Comparison of ENCODE assay signal across 12 mouse cellular contexts in the genomic region with DNA sequence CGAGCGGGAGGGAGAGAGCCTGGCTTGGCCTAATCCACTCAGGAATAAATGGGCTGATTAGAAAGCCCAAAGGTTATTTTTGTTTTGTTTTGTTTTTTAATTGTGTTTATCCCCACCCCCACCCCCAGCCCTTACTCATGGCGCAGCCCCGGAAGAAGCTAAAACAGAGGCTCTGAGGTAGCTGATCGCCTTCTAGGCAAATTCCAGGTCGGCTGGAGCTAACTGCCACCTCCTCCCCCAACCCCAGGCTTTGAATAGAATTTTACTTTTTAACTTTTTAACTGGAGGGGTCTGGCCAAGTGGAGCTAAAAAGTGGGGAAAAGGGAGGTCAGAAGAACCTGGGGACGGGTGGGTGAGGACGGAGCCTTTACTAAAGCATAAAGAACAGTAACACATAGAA. TPM values are rescaled to one million over a fixed set of nuclear protein-coding genes. Genes with fewer than 3 reads are reported as not detected.
A peak's percentile ranks its signal among the peaks of the same experiment; 100 is the strongest.
DNase-seq lines count a peak whose midpoint lies in the region; ATAC-seq and TF ChIP-seq lines count a peak whose summit lies in the region.
"Had no signal": no experiment of that assay in that cellular context is flagged by ENCODE, and none has a peak within 500 bp of the region (broad histone marks: within the 10 kb centered on the region; RNA-seq: fewer than 3 reads in every experiment).

No protein-coding gene starts in this region.

- 0 out of 2 replicates have a peak, but pooled peaks cover 4% of the 10 kb centered on the region for H3K9me3 ChIP-seq in heart, embryonic 10.5 days
- H3K9me3 ChIP-seq in lung, embryonic 15.5 days, result no peaks in the 10 kb centered on the region
- H3K9me3 ChIP-seq in liver, embryonic 15.5 days (replicated peaks), result no peaks in the 10 kb centered on the region

- intact Hi-C loops in heart, adult 2 months (cut with DNase I), result no loop called here

- TF ChIP-seq CTCF in heart, adult 2 months (IDR thresholded peaks at IDR 0.05), result no peak
- no peak for TF ChIP-seq CTCF in thymus, adult 2 months (IDR thresholded peaks at IDR 0.05; ENCODE audit: borderline replicate concordance, control insufficient read depth, extremely low read depth, insufficient read depth, low read length, poor library complexity)

- DNase-seq in heart, embryonic 10.5 days (ENCODE audit: low spot score), result no peak
- no peak for DNase-seq in heart, adult 2 months
- DNase-seq in lung, postnatal 25 days (ENCODE audit: low spot score), result no peak
- DNase-seq in thymus, adult 2 months, result no peak
- no peak for DNase-seq in layer of hippocampus, adult 8-10 months (ENCODE audit: low spot score in 2 of 2)
- no peak for DNase-seq in thymus, postnatal 0 days (ENCODE audit: low spot score)

- no peak for TF ChIP-seq EP300 in heart, adult 2 months (IDR thresholded peaks at IDR 0.05; ENCODE audit: insufficient read depth, low read depth, low read length)

- peak overlapping the region; percentile 62 for H3K4me3 ChIP-seq in heart, embryonic 10.5 days
- no peak overlapping the region for H3K4me3 ChIP-seq in heart, adult 2 months
- no peak overlapping the region for H3K4me3 ChIP-seq in lung, embryonic 15.5 days
- H3K4me3 ChIP-seq in liver, embryonic 15.5 days (replicated peaks), result no peak overlapping the region
- H3K4me3 ChIP-seq in thymus, adult 2 months (ENCODE audit: control insufficient read depth, insufficient read depth, low read length), result no peak overlapping the region

- no peaks in the 10 kb centered on the region for H3K79me2 ChIP-seq in heart, adult 2 months (replicated peaks; ENCODE audit: control insufficient read depth, insufficient read depth, low read length)

- no peak for TF ChIP-seq POLR2A in heart, adult 2 months (IDR thresholded peaks at IDR 0.05; ENCODE audit: insufficient read depth, low read depth, low read length)
- no peak for TF ChIP-seq POLR2A in thymus, adult 2 months (IDR thresholded peaks at IDR 0.05; ENCODE audit: control insufficient read depth, extremely low read depth, insufficient read depth, low read length, poor library complexity)

- ATAC-seq in lung, embryonic 15.5 days (ENCODE audit: borderline replicate concordance, extremely low read depth, low FRiP score, low TSS enrichment), result no peak
- ATAC-seq in liver, embryonic 15.5 days (ENCODE audit: insufficient read depth), result no peak

- 0 out of 2 replicates have a peak overlapping the region, but pooled peaks have one; percentile 84 for H3K4me2 ChIP-seq in lung, embryonic 15.5 days
- 0 out of 2 replicates have a peak overlapping the region, but pooled peaks have one; percentile 67 for H3K4me2 ChIP-seq in liver, embryonic 15.5 days

- peak overlapping the region; percentile 95 for H3K27ac ChIP-seq in heart, embryonic 10.5 days
- H3K27ac ChIP-seq in heart, adult 2 months, result no peak overlapping the region
- no peak overlapping the region for H3K27ac ChIP-seq in lung, embryonic 15.5 days
- H3K27ac ChIP-seq in liver, embryonic 15.5 days (replicated peaks), result no peak overlapping the region
- no peak overlapping the region for H3K27ac ChIP-seq in thymus, adult 2 months (ENCODE audit: control insufficient read depth, insufficient read depth, low read length)

- peaks cover 25% of the 10 kb centered on the region for H3K36me3 ChIP-seq in heart, embryonic 10.5 days
- no peaks in the 10 kb centered on the region for H3K36me3 ChIP-seq in heart, adult 2 months (ENCODE audit: control insufficient read depth, insufficient read depth, low read length)
- no peaks in the 10 kb centered on the region for H3K36me3 ChIP-seq in lung, embryonic 15.5 days
- H3K36me3 ChIP-seq in liver, embryonic 15.5 days (replicated peaks), result peaks cover 13% of the 10 kb centered on the region
- H3K36me3 ChIP-seq in thymus, adult 2 months (ENCODE audit: control insufficient read depth, insufficient read depth, low read length), result no peaks in the 10 kb centered on the region

- H3K9ac ChIP-seq in heart, adult 2 months (ENCODE audit: low read depth, low read length), result no peak overlapping the region
- H3K9ac ChIP-seq in lung, embryonic 15.5 days, result no peak overlapping the region
- H3K9ac ChIP-seq in liver, embryonic 15.5 days, result no peak overlapping the region

- WGBS in heart, embryonic 10.5 days, result 57% methylated on average over 8 of the region's 8 CpGs
- 89% methylated on average over 8 of the region's 8 CpGs for WGBS in heart, adult 2 months
- WGBS in lung, embryonic 15.5 days, result 67% methylated on average over 8 of the region's 8 CpGs
- 73% methylated on average over 8 of the region's 8 CpGs for WGBS in liver, embryonic 15.5 days (ENCODE audit: insufficient replicate concordance)
- WGBS in thymus, adult 2 months, result 96% methylated on average over 8 of the region's 8 CpGs

- no peaks in the 10 kb centered on the region for H3K27me3 ChIP-seq in heart, embryonic 10.5 days (ENCODE audit: insufficient read depth, poor library complexity, severe bottlenecking)
- H3K27me3 ChIP-seq in heart, adult 2 months (ENCODE audit: control insufficient read depth, insufficient read depth, low read length), result peaks cover 2% of the 10 kb centered on the region; the same call in 1 of the 2 replicates
- no peaks in the 10 kb centered on the region for H3K27me3 ChIP-seq in lung, embryonic 15.5 days
- no peaks in the 10 kb centered on the region for H3K27me3 ChIP-seq in liver, embryonic 15.5 days
- peaks cover 8% of the 10 kb centered on the region; the same call in 1 of the 2 replicates for H3K27me3 ChIP-seq in thymus, adult 2 months (ENCODE audit: control insufficient read depth, insufficient read depth, low read length)

- peaks cover 76% of the 10 kb centered on the region for H3K4me1 ChIP-seq in heart, embryonic 10.5 days
- H3K4me1 ChIP-seq in heart, adult 2 months (ENCODE audit: control insufficient read depth, insufficient read depth, low read length), result no peaks in the 10 kb centered on the region
- H3K4me1 ChIP-seq in lung, embryonic 15.5 days, result peaks cover 65% of the 10 kb centered on the region
- H3K4me1 ChIP-seq in liver, embryonic 15.5 days (replicated peaks), result peaks cover 56% of the 10 kb centered on the region
- H3K4me1 ChIP-seq in thymus, adult 2 months (replicated peaks; ENCODE audit: control insufficient read depth, insufficient read depth, low read length), result no peaks in the 10 kb centered on the region

RNA-seq across cellular contexts. Expression of gene Igf2bp1, which starts 15.9 kb away (rescaled TPM):
- 88.7 and 107 TPM in 2 replicates for polyA plus RNA-seq in heart, embryonic 10.5 days (2016; fragmentation: Nextera tagmentation; extraction: Ambion mirVana)
- under 1 TPM; 0.05 to 0.23 TPM for total RNA-seq in heart, adult 2 months (2021)
- 0.31 TPM in 1 of 2 replicates, not detected in the other for polyA plus RNA-seq in heart, adult 2 months (2012; rRNA removed)
- polyA plus RNA-seq in lung, embryonic 15.5 days (2015; fragmentation: Nextera tagmentation; extraction: Ambion mirVana), result 36.0 and 36.6 TPM in 2 replicates
- 11.9 and 12.9 TPM in 2 replicates for polyA plus RNA-seq in liver, embryonic 15.5 days (2015; fragmentation: Nextera tagmentation; extraction: Ambion mirVana)
- polyA plus RNA-seq in thymus, adult 2 months (2012; rRNA removed), result 0.01 and 0.13 TPM in 2 replicates
- total RNA-seq in layer of hippocampus, adult 8-10 months (2022), result not detected
- polyA plus RNA-seq in thymus, postnatal 0 days (2015; fragmentation: Nextera tagmentation; extraction: Ambion mirVana), result 1.3 and 1.5 TPM in 2 replicates
- total RNA-seq: neutrophil, adult 5-6 weeks had no signal

RNA-seq across cellular contexts. Expression of gene Gip, which starts 34.5 kb away (rescaled TPM):
- polyA plus RNA-seq in heart, embryonic 10.5 days (2016; fragmentation: Nextera tagmentation; extraction: Ambion mirVana), result not detected in 2 replicates
- total RNA-seq in heart, adult 2 months (2021), result not detected
- polyA plus RNA-seq in heart, adult 2 months (2012; rRNA removed), result not detected in 2 replicates
- polyA plus RNA-seq in lung, embryonic 15.5 days (2015; fragmentation: Nextera tagmentation; extraction: Ambion mirVana), result not detected in 2 replicates
- polyA plus RNA-seq in liver, embryonic 15.5 days (2015; fragmentation: Nextera tagmentation; extraction: Ambion mirVana), result not detected in 2 replicates
- polyA plus RNA-seq in thymus, adult 2 months (2012; rRNA removed), result 0.26 and 0.86 TPM in 2 replicates
- total RNA-seq in layer of hippocampus, adult 8-10 months (2022), result not detected
- polyA plus RNA-seq in thymus, postnatal 0 days (2015; fragmentation: Nextera tagmentation; extraction: Ambion mirVana), result 3.1 and 3.8 TPM in 2 replicates
- total RNA-seq: neutrophil, adult 5-6 weeks had no signal
- polyA plus RNA-seq: brain, embryonic 14.5 days; cortical plate, adult 2 months; gonadal fat pad, adult 2 months had no signal

RNA-seq across cellular contexts. Expression of gene Snf8, which starts 44.8 kb away (rescaled TPM):
- 88.3 and 102 TPM in 2 replicates for polyA plus RNA-seq in heart, embryonic 10.5 days (2016; fragmentation: Nextera tagmentation; extraction: Ambion mirVana)
- 10 to 100 TPM; 44.9 to 49.1 TPM for total RNA-seq in heart, adult 2 months (2021)
- 18.8 and 23.0 TPM in 2 replicates for polyA plus RNA-seq in heart, adult 2 months (2012; rRNA removed)
- polyA plus RNA-seq in lung, embryonic 15.5 days (2015; fragmentation: Nextera tagmentation; extraction: Ambion mirVana), result 91.4 and 94.6 TPM in 2 replicates
- polyA plus RNA-seq in liver, embryonic 15.5 days (2015; fragmentation: Nextera tagmentation; extraction: Ambion mirVana), result 61.1 and 64.2 TPM in 2 replicates
- polyA plus RNA-seq in thymus, adult 2 months (2012; rRNA removed), result 28.7 and 30.3 TPM in 2 replicates
- total RNA-seq in layer of hippocampus, adult 8-10 months (2022), result 100 to 1,000 TPM in 1 of 4 experiments, 10 to 100 TPM in 3; 88.0 to 114 (median 95.9) TPM
- polyA plus RNA-seq in thymus, postnatal 0 days (2015; fragmentation: Nextera tagmentation; extraction: Ambion mirVana), result 128 and 144 TPM in 2 replicates
